Mouse (Mus musculus) cerebellum, adult 2 months (tissue): ENCODE measurements around the gene Mospd3.

Source experiments
- CTCF ChIP-seq: fragments of 200-500 bp; IDR thresholded peaks from 2 replicates; pipeline ENCODE4 v1.5.1; 2011; ENCODE audit warnings: low read depth, mild to moderate bottlenecking, control low read depth, low read length, moderate library complexity, borderline replicate concordance; ENCODE audit not compliant: insufficient read depth
- POLR2A ChIP-seq: fragments of 200-500 bp; IDR thresholded peaks from 2 replicates; pipeline ENCODE4 v1.6.1; 2011; ENCODE audit warnings: low read length, control low read depth, borderline replicate concordance; ENCODE audit not compliant: insufficient read depth

DNA sequence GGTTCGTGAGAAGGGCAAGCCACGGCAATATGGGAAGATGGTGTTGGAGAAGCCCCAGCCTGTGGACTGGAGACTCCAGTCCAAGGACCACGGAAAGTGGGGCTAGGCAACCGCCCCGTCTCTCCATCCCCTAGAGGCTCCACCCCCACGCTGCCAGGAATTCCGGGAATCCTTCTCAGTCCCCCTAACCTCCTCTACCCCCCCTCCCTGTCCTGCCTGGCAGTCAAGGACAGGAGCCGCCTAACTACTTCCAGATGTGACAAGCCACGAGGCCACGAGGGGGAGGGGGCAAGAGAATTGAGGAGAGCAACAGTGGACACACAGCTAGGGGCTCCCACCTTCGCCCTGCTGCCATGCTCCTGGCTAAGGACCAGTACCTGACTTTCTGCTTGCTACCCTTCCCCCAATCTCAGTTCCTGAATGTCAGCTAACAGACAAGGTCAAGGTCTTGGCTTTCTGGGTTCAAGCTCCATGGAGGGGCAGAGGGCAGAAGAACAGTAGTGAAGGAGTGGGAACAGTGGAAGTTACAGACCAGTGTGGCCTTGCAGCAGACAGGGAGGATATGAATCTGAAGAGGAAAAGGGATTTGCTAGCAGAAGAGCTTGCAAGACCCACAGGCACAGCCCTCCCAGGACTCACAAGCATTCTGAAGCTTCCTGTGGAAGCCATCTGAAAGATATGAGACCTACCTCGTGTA is 9.8 kb upstream of the Mospd3 start:
- TF ChIP-seq CTCF: no peak
- no peak for TF ChIP-seq POLR2A
